Mouse (Mus musculus) erythroblast, embryonic 14.5 days (primary cell): ENCODE measurements around the gene Pkib. TPM values are rescaled to one million over a fixed set of nuclear protein-coding genes. Genes with fewer than 3 reads are reported as not detected.

Experiments
- H3K27me3 ChIP-seq: 2 replicates; pipeline ENCODE4 v1.6.1; 2012; ENCODE audit warnings: inconsistent platforms; ENCODE audit not compliant: control insufficient read depth
- H3K36me3 ChIP-seq: 2 replicates; pipeline ENCODE4 v1.6.1; 2012; ENCODE audit warnings: mild to moderate bottlenecking, inconsistent platforms; ENCODE audit not compliant: control insufficient read depth
- H3K4me1 ChIP-seq: 2 replicates; pipeline ENCODE4 v1.6.1; 2012; ENCODE audit warnings: inconsistent platforms; ENCODE audit not compliant: control insufficient read depth
- H3K4me3 ChIP-seq: replicated peaks from 2 replicates; pipeline ENCODE3; 2012; ENCODE audit warnings: moderate library complexity, mild to moderate bottlenecking, inconsistent platforms
- H3K9me3 ChIP-seq: 2 replicates; pipeline ENCODE4 v1.6.1; 2012; ENCODE audit warnings: low read length, inconsistent platforms, mixed read lengths; ENCODE audit not compliant: control insufficient read depth
- GATA1 ChIP-seq: IDR thresholded peaks from 2 replicates; pipeline ENCODE4 v1.6.1; 2012; ENCODE audit warnings: low read length, inconsistent platforms, mixed read lengths
- TAL1 ChIP-seq: IDR thresholded peaks from 3 replicates; pipeline ENCODE4 v1.6.1; 2012; ENCODE audit warnings: low read length, inconsistent platforms, mixed read lengths
- polyA plus RNA-seq: library from polyadenylated mRNA; stranded (reverse); fragments of >175 nt; gene quantifications from 2 replicates; pipeline ENCODE4 v1.2.3, GENCODE M21; 2012

Gene Pkib
- polyA plus RNA-seq, 1 experiment = not detected

DNA sequence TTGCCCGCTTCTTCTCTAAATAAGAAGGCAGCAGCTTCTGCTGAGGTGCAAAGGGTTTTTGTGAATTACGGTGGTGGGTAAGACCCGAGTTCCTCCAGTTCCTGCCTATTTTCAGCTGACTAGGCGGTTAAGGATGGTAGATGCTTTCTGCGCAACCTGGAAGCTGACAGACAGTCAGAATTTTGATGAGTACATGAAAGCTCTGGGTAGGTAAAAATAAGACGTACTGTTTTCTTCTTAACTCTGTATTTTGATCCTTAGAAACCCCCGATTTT, 153.0 kb downstream of the Pkib start, which contains the start of gene Fabp7:
Fabp7 (plus strand) TSS at position 6 of the 275 bp plus-strand sequence.
- TF ChIP-seq TAL1 (no peak), GATA1 (no peak)
- no peak within 1 kb of the TSS for H3K4me3 ChIP-seq
- H3K36me3 ChIP-seq = no peaks in the 10 kb centered on the region
- H3K4me1 ChIP-seq = no peaks in the 10 kb centered on the region
- H3K27me3 ChIP-seq = peaks cover 30% of the 10 kb centered on the region
- H3K9me3 ChIP-seq = no peaks in the 10 kb centered on the region

DNA sequence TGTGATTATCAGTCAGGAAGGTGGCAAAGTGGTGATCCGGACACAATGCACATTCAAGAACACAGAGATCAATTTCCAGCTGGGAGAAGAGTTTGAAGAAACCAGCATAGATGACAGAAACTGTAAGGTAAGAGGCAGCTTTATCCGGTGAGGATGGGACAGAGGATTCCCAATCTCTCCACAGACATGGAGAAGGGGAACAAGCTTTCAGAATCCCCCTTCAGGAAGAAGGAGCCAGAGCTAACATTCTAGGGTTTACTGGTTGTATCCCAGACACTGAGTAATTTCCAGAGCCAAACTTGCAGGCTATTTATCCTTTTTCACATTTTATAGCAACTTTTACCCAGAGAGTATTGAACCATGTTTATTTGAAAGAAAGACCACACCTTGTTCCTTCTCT, 153.8 kb downstream of the Pkib start:
- TF ChIP-seq TAL1 = no peak
- no peak for TF ChIP-seq GATA1
- no peaks in the 10 kb centered on the region for H3K4me1 ChIP-seq
- peaks cover 30% of the 10 kb centered on the region for H3K27me3 ChIP-seq
- no peaks in the 10 kb centered on the region for H3K36me3 ChIP-seq
- H3K4me3 ChIP-seq = no peak overlapping the region
- H3K9me3 ChIP-seq = no peaks in the 10 kb centered on the region

Other genes starting within 250 kb of the Pkib start
- 0.01 TPM in 1 of 2 replicates, not detected in the other for gene Hsf2, start 145.6 kb upstream of the Pkib start, polyA plus RNA-seq
- gene Serinc1, start 99.5 kb upstream of the Pkib start, polyA plus RNA-seq = 1.1 and 1.3 TPM in 2 replicates
- gene Fabp7, start 152.9 kb downstream of the Pkib start, polyA plus RNA-seq = not detected in 2 replicates
- gene Smpdl3a, start 162.4 kb downstream of the Pkib start, polyA plus RNA-seq = 0.55 and 0.86 TPM in 2 replicates